Mouse (Mus musculus) myocyte (in vitro differentiated cells): ENCODE data around the gene Tas2r129.

Experiments
- CEBPB ChIP-seq: IDR thresholded peaks from 2 replicates; pipeline ENCODE4 v1.6.1; 2011; ENCODE audit warnings: mild to moderate bottlenecking, moderate library complexity; ENCODE audit not compliant: poor library complexity, insufficient read depth, severe bottlenecking
- E2F4 ChIP-seq: IDR thresholded peaks from one replicate; pipeline ENCODE4 v1.6.1; 2011; ENCODE audit warnings: mild to moderate bottlenecking, control low read depth, moderate library complexity; ENCODE audit not compliant: insufficient read depth
- MAX ChIP-seq: IDR thresholded peaks from one replicate; pipeline ENCODE4 v1.6.1; 2011; ENCODE audit warnings: low read depth, mild to moderate bottlenecking, control low read depth
- MYOD1 ChIP-seq, 3 experiments: IDR thresholded peaks; one replicate each; pipeline ENCODE4 v1.6.1; 2011; ENCODE audit warnings: control low read depth in 2 of 3, low read depth in 2 of 3, mild to moderate bottlenecking in 2 of 3, moderate library complexity in 1 of 3; ENCODE audit not compliant: insufficient read length in 2 of 3, control insufficient read depth in 1 of 3
- MYOG ChIP-seq, 3 experiments: IDR thresholded peaks; one replicate each; pipeline ENCODE4 v1.6.1; 2011; ENCODE audit warnings: control low read depth in 2 of 3, low read depth in 2 of 3, mild to moderate bottlenecking in 2 of 3; ENCODE audit not compliant: insufficient read length in 2 of 3, control insufficient read depth in 1 of 3, insufficient read depth in 1 of 3
- POLR2A ChIP-seq: IDR thresholded peaks from one replicate; pipeline ENCODE4 v1.6.1; 2011; ENCODE audit warnings: low read depth, mild to moderate bottlenecking, control low read depth, moderate library complexity; ENCODE audit not compliant: insufficient read length
- POLR2AphosphoS2 ChIP-seq: IDR thresholded peaks from one replicate; pipeline ENCODE4 v1.6.1; 2011; ENCODE audit warnings: low read depth, control low read depth; ENCODE audit not compliant: insufficient read length
- TCF12 ChIP-seq: IDR thresholded peaks from one replicate; pipeline ENCODE4 v1.6.1; 2011; ENCODE audit warnings: mild to moderate bottlenecking, control low read depth; ENCODE audit not compliant: poor library complexity, insufficient read depth, severe bottlenecking
- USF1 ChIP-seq: IDR thresholded peaks from one replicate; pipeline ENCODE4 v1.6.1; 2011; ENCODE audit warnings: low read depth, mild to moderate bottlenecking, control low read depth, moderate library complexity

DNA sequence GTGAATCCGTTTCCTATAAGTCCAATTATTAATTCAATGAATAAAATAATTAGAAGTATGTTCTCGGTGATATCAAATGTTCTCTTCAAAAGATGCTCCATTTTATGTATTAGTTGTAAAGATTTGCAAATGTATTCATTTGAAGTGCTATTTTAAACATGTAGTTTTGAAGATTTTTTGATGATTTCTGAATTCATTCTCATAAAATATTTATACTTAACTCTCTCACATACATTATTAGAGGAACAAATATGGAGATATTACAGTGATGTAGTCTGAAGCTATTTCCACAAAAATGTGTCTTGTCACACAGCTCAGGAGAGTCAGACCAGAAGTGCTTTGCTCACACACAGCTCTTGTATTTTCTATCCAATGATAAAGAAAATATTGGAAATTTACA, 30.0 kb downstream of the Tas2r129 start, which contains the start of gene Tas2r109:
- TF ChIP-seq MYOD1 (IDR thresholded peaks at IDR 0.05; ENCODE audit: control insufficient read depth in 1 of 3, insufficient read length in 2 of 3, low read depth in 2 of 3) (no peak), POLR2A (no peak), E2F4 (no peak), CEBPB (no peak), MAX (no peak), USF1 (no peak), POLR2AphosphoS2 (no peak), TCF12 (no peak), MYOG (IDR thresholded peaks at IDR 0.05; ENCODE audit: control insufficient read depth in 1 of 3, insufficient read depth in 1 of 3, insufficient read length in 2 of 3, low read depth in 2 of 3) (no peak)
